Mouse (Mus musculus) testis, adult 2 months (tissue): ENCODE measurements around the gene Homer2. TPM values are rescaled to one million over a fixed set of nuclear protein-coding genes. Genes with fewer than 3 reads are reported as not detected.

Experiments used
- H3K27ac ChIP-seq: fragments of 200-500 bp; 2 replicates; pipeline ENCODE4 v1.5.1; 2012; ENCODE audit warnings: low read depth, low read length; ENCODE audit not compliant: control insufficient read depth, insufficient read depth
- H3K27me3 ChIP-seq: fragments of 200-500 bp; 2 replicates; pipeline ENCODE4 v1.6.1; 2012; ENCODE audit warnings: mild to moderate bottlenecking, low read length, moderate library complexity; ENCODE audit not compliant: control insufficient read depth, insufficient read depth
- H3K36me3 ChIP-seq: fragments of 200-500 bp; 2 replicates; pipeline ENCODE4 v1.6.1; 2012; ENCODE audit warnings: mild to moderate bottlenecking, low read length; ENCODE audit not compliant: control insufficient read depth, insufficient read depth
- H3K4me1 ChIP-seq: fragments of 200-500 bp; 2 replicates; pipeline ENCODE4 v1.6.1; 2012; ENCODE audit warnings: low read length; ENCODE audit not compliant: control insufficient read depth, insufficient read depth
- H3K4me3 ChIP-seq: fragments of 200-500 bp; 2 replicates; pipeline ENCODE4 v1.5.1; 2012; ENCODE audit warnings: low read depth, mild to moderate bottlenecking, low read length, moderate library complexity, mixed read lengths; ENCODE audit not compliant: control insufficient read depth
- CTCF ChIP-seq: fragments of 200-500 bp; IDR thresholded peaks from 2 replicates; pipeline ENCODE4 v1.5.1; 2012; ENCODE audit warnings: low read depth, mild to moderate bottlenecking, inconsistent platforms, low read length, moderate library complexity; ENCODE audit not compliant: control insufficient read depth, insufficient read depth, insufficient replicate concordance
- POLR2A ChIP-seq: fragments of 200-500 bp; IDR thresholded peaks from 2 replicates; pipeline ENCODE4 v1.6.1; 2012; ENCODE audit warnings: low read depth, mild to moderate bottlenecking, inconsistent platforms, low read length, moderate library complexity; ENCODE audit not compliant: control insufficient read depth
- polyA plus RNA-seq: library from polyadenylated mRNA; depleted of rRNA; stranded (reverse); fragments of >200 nt; gene quantifications from 2 replicates; pipeline ENCODE4 v1.2.3, GENCODE M21; 2012

Gene Homer2
- polyA plus RNA-seq, 1 experiment = 1.1 TPM

DNA sequence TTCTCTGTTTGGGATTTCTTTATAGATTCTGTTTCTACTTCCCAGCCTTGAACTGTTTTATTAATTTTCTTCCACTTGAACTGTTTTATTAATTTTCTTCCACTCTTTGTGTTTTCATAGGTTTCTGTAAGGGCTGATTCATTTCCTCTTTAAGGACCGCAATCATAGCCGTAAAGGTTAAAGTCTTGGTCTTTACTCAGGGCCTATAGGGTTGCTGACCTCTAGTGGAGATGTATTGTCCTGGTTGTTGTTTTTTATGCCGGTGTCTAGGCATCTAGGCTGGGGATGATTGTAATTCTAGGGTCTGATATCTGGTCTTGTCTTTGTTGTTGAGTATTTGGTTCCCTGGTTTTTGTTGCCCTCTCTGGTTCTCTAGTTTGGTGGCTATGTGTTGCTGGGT, 123.8 kb downstream of the Homer2 start:
- Histone ChIP-seq H3K27me3 (no peaks in the 10 kb centered on the region), H3K36me3 (no peaks in the 10 kb centered on the region; the same call in 1 of the 2 replicates), H3K27ac (no peak overlapping the region), H3K4me3 (no peak overlapping the region), H3K4me1 (no peaks in the 10 kb centered on the region)
- TF ChIP-seq CTCF (no peak), POLR2A (no peak)

DNA sequence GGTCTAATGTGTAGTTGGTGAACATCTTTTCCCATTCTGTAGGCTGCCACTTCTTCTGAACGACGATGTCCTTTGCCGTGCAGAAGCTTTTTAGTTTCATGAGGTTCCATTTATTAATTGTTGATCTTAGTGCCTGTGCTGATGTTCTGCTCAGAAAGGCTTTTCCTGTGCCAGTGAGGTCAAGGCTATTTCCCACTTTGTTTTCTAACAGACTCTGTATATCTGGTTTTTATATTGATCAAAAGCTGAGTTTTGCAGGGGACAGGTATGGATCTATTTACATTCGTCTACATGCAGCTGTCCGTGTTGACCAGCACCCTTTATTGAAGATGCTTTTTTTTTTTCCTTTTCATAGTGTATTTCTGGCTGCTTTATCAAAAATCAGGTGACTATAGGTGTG, 128.0 kb downstream of the Homer2 start:
- Histone ChIP-seq H3K36me3 (peaks cover 5% of the 10 kb centered on the region), H3K4me1 (peaks cover 2% of the 10 kb centered on the region; the same call in 1 of the 2 replicates), H3K27ac (no peak overlapping the region), H3K27me3 (no peaks in the 10 kb centered on the region), H3K4me3 (no peak overlapping the region)
- TF ChIP-seq POLR2A = no peak

DNA sequence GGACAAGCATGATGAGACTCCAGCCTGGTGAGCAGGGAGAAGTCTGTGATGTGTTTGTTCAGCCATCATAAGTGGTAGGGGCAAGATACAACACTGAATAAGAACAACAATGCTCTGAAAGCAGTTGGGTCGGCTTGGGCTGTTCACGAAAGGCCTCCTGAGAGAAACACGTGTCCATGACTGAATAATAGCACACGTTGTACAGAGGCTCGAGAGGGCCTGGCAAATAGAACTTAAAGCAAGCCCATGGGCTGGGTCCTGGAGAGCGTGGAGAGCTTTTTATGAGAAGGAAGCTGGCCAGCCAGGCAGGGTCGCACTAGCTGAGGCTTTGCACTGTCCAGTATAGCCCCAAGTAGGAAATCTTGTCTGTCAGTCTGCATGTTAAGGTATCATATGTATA, 128.9 kb downstream of the Homer2 start:
- H3K4me1 ChIP-seq = peaks cover 2% of the 10 kb centered on the region; the same call in 1 of the 2 replicates
- TF ChIP-seq CTCF (no peak), POLR2A (no peak)
- H3K27me3 ChIP-seq = no peaks in the 10 kb centered on the region
- H3K27ac ChIP-seq = no peak overlapping the region
- H3K4me3 ChIP-seq = no peak overlapping the region
- peaks cover 5% of the 10 kb centered on the region for H3K36me3 ChIP-seq

DNA sequence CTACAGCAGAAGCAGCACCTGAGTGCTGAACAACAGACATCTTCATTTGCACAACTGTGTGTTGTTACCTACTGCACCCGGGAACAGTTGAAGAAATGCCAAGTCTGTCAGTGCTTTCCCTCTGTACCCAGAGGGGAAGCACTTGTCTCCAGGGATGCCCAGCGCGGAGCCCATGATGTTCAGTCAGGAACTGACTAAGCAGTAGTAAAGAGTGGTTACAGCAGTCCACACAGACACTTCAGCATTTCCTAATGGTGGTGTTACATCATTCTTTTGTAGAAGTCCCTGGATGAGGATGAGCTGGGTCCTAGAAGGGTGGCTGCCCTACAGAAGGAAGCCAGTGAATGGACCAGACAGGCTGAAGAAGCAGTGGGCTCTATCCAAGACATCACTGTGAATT, 129.5 kb downstream of the Homer2 start:
- Histone ChIP-seq H3K4me1 (peaks cover 2% of the 10 kb centered on the region; the same call in 1 of the 2 replicates), H3K36me3 (peaks cover 5% of the 10 kb centered on the region), H3K4me3 (no peak overlapping the region), H3K27me3 (no peaks in the 10 kb centered on the region), H3K27ac (no peak overlapping the region)
- TF ChIP-seq CTCF = no peak

DNA sequence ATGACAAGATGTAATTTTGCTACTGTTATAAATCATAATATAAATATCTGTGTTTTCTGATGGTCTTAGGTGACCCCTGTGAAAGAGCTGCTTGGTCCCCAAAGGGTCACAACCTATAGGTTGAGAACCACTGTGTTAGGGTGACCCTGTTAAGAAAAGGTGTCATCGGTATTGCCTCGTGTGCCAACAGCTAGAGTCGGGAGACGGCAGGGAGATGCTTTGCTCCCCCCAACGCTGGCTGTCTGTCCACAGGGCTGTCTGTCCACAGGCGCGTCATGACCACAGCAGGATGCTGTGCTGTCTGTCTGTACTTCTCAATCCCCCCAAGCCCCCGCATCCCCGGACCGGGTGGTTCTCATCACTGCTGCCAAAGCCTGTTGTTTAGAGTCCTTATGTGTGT, 131.7 kb downstream of the Homer2 start:
- Histone ChIP-seq H3K4me3 (no peak overlapping the region), H3K27me3 (no peaks in the 10 kb centered on the region), H3K4me1 (peaks cover 4% of the 10 kb centered on the region; the same call in 1 of the 2 replicates), H3K36me3 (peaks cover 5% of the 10 kb centered on the region), H3K27ac (no peak overlapping the region)
- no peak for TF ChIP-seq POLR2A
- no peak for TF ChIP-seq CTCF

DNA sequence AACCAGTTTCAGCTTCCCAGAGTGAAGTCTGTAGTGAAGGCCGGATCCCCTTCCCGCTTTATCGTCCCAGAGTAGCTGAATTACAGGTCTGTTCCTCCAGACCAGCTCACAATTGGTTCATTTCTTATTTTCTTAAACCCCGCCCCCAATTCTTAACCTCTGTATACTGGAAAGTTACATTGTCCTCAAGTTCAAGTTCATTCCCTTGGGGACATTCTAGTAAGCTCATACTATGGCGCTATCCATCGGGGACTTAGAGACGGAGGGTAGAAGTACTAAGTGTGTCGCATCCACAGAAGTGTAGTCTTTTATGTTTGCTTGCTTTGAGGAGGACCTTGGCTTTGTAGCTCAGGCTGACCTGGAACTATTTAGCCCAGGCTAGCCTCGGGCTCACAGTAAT, 133.5 kb downstream of the Homer2 start:
- Histone ChIP-seq H3K4me1 (peaks cover 4% of the 10 kb centered on the region; the same call in 1 of the 2 replicates), H3K4me3 (no peak overlapping the region), H3K36me3 (peaks cover 5% of the 10 kb centered on the region), H3K27me3 (no peaks in the 10 kb centered on the region), H3K27ac (no peak overlapping the region)
- no peak for TF ChIP-seq CTCF
- TF ChIP-seq POLR2A = no peak

DNA sequence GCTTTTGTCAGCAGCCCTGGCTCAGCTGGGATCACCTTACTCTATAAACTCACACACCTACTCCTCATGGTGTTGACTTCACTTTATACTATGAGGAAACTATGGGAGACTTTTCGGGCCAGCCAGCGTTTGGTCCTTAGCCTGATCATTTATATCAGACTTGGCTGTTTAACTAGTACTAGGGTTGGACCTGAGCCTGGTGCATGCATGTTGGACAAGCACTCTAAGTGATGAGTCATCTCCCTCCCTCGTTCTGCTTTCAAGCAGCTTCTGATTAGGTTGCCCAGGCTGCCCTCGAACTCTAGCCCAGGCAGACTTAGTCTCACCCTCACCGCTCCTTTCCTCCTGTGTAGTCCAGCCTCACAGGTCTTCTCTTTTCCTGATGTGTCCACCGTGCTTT, 133.9 kb downstream of the Homer2 start:
- H3K4me1 ChIP-seq = peaks cover 4% of the 10 kb centered on the region; the same call in 1 of the 2 replicates
- peak overlapping the region; percentile 6; the same call in 1 of the 2 replicates for H3K4me3 ChIP-seq
- H3K27ac ChIP-seq = no peak overlapping the region
- no peak for TF ChIP-seq CTCF
- no peak for TF ChIP-seq POLR2A
- peaks cover 5% of the 10 kb centered on the region for H3K36me3 ChIP-seq
- H3K27me3 ChIP-seq = no peaks in the 10 kb centered on the region
